Mouse (Mus musculus) lung, postnatal 0 days (tissue): Measurements from ENCODE around the gene Celsr1. TPM values are rescaled to one million over a fixed set of nuclear protein-coding genes. Genes with fewer than 3 reads are reported as not detected.

Experiments used
- ATAC-seq: fragments of 200-750 bp; cut with Nextera tagmentation; 2 replicates; pipeline ENCODE4 v1.8.0; 2017; ENCODE audit warnings: moderate library complexity
- DNase-seq: peaks from one replicate; pipeline ENCODE4 v3.0.0-alpha.2; 2016; ENCODE audit warnings: low spot score
- H3K27ac ChIP-seq: fragments of 300-500 bp; sonication (generic); 2 replicates; pipeline ENCODE4 v1.5.1; 2014; ENCODE audit warnings: antibody characterized with exemption, mild to moderate bottlenecking, low read length, mixed read lengths
- H3K27me3 ChIP-seq: fragments of 300-500 bp; sonication (generic); replicated peaks from 2 replicates; pipeline ENCODE4 v1.6.1; 2014; ENCODE audit warnings: low read length, mixed read lengths; ENCODE audit not compliant: insufficient read depth
- H3K36me3 ChIP-seq: fragments of 300-500 bp; sonication (generic); 2 replicates; pipeline ENCODE4 v1.6.1; 2014; ENCODE audit warnings: low read length, mixed read lengths; ENCODE audit not compliant: insufficient read depth
- H3K4me1 ChIP-seq: fragments of 300-500 bp; sonication (generic); 2 replicates; pipeline ENCODE4 v1.6.1; 2014; ENCODE audit warnings: antibody characterized with exemption, low read depth, low read length, mixed read lengths; ENCODE audit not compliant: insufficient read depth
- H3K4me2 ChIP-seq: fragments of 300-500 bp; sonication (generic); replicated peaks from 2 replicates; pipeline ENCODE4 v1.6.1; 2014; ENCODE audit warnings: low read depth, mild to moderate bottlenecking, low read length, moderate library complexity, mixed read lengths
- H3K4me3 ChIP-seq: fragments of 300-500 bp; sonication (generic); 2 replicates; pipeline ENCODE4 v1.5.1; 2014; ENCODE audit warnings: low read depth, low read length
- H3K9ac ChIP-seq: fragments of 300-500 bp; sonication (generic); replicated peaks from 2 replicates; pipeline ENCODE4 v1.6.1; 2014; ENCODE audit warnings: low read depth, mild to moderate bottlenecking
- H3K9me3 ChIP-seq: fragments of 300-500 bp; sonication (generic); 2 replicates; pipeline ENCODE4 v1.6.1; 2016; ENCODE audit warnings: low read length, mixed read lengths
- CTCF ChIP-seq: IDR thresholded peaks from 2 replicates; pipeline ENCODE4 v1.5.1; 2016; ENCODE audit warnings: antibody characterized with exemption, mild to moderate bottlenecking
- EP300 ChIP-seq: IDR thresholded peaks from 2 replicates; pipeline ENCODE4 v1.6.1; 2016; ENCODE audit warnings: antibody characterized with exemption, mild to moderate bottlenecking, control low read depth
- WGBS: fragments of 180-500 bp; shearing (Covaris S2); extraction: QIAGEN DNeasy Blood & Tissue Kit; methylation state at CpG from one replicate; pipeline ENCODE4 v1.1.7; 2014; 5-methylcytosine and 5-hydroxymethylcytosine counted together
- polyA plus RNA-seq: library from polyadenylated mRNA; unstranded; fragments of >200 nt; fragmentation: Nextera tagmentation; extraction: Ambion mirVana; gene quantifications from 2 replicates; pipeline ENCODE4 v1.2.1, GENCODE M21; 2015

Gene Celsr1
- polyA plus RNA-seq, 1 experiment from 2014 or later = 2.1 TPM

- no peak overlapping the region for H3K4me3 ChIP-seq
- H3K27me3 ChIP-seq = no peaks in the 10 kb centered on the region
- no peaks in the 10 kb centered on the region for H3K36me3 ChIP-seq
- DNase-seq = peak; percentile 39
- H3K27ac ChIP-seq = peak overlapping the region; percentile 66
- no peaks in the 10 kb centered on the region for H3K9me3 ChIP-seq
- no peak for TF ChIP-seq CTCF
- TF ChIP-seq EP300 = no peak
- H3K9ac ChIP-seq = no peak overlapping the region
- peak; percentile 37 for ATAC-seq
- H3K4me1 ChIP-seq = no peaks in the 10 kb centered on the region
- 57% methylated on average over 17 of the region's 17 CpGs for WGBS
- H3K4me2 ChIP-seq = no peak overlapping the region
Measured at GRCm38 (mm10) chr15:85990696-85991443, 42.7 kb downstream of the Celsr1 start.

GRCm38 (mm10) chr15:85987896-85988295, 45.7 kb downstream of the Celsr1 start:
- no peak for ATAC-seq
- WGBS = 49% methylated on average over 5 of the region's 5 CpGs

DNA sequence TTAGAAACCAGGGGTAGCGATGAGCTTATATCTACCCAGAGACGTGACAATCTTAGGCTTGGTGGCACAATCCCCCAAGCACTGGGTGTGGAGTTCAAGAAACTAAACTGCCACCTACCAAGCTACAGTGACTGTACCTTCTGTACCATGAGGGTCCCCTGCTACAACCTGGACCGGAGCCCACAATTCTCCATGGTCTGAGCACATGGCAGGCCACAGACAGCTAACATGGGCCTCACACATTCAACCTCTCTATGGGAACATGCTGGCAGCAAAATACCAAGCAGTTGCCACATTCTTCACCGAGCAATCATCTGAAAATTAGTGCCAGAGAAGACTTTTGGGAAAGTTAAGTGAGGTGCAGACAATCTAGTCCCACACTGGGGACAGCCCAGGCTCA, 47.4 kb downstream of the Celsr1 start:
- Histone ChIP-seq H3K9ac (no peak overlapping the region), H3K27ac (no peak overlapping the region), H3K9me3 (no peaks in the 10 kb centered on the region), H3K4me2 (no peak overlapping the region), H3K36me3 (no peaks in the 10 kb centered on the region), H3K27me3 (no peaks in the 10 kb centered on the region), H3K4me1 (no peaks in the 10 kb centered on the region), H3K4me3 (no peak overlapping the region)
- ATAC-seq (no peak), DNase-seq (no peak)
- TF ChIP-seq EP300 (no peak), CTCF (no peak)
- WGBS = 88% methylated on average over 4 of the region's 4 CpGs

More at GRCm38 (mm10) chr15:85987896-85988295, 45.7 kb downstream of the Celsr1 start:
- Histone ChIP-seq H3K9ac (no peak overlapping the region), H3K36me3 (no peaks in the 10 kb centered on the region), H3K4me1 (no peaks in the 10 kb centered on the region), H3K9me3 (no peaks in the 10 kb centered on the region), H3K27me3 (no peaks in the 10 kb centered on the region), H3K4me2 (no peak overlapping the region), H3K4me3 (no peak overlapping the region), H3K27ac (no peak overlapping the region)
- TF ChIP-seq CTCF (no peak), EP300 (no peak)
- no peak for DNase-seq

DNA sequence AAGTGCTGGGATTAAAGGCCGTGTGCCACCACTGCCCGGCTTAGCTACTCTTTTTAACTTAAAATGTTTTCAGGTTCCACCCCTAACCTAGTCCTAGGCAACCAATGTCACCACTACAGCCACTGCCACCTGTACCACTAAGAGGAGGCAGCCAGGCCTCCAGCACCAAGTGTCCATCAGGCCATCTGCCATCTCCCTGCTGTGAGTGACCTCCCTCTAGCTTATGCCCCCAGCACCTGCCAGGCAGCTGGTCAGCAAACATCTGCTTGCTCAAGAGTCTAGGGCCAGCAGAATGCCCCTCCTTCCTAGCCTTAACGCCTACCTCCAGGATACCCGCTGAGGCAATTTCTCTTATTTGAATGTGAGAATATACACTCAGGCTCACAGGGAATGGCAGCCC, 48.0 kb downstream of the Celsr1 start:
- WGBS = 67% methylated on average over 4 of the region's 4 CpGs
- no peak for TF ChIP-seq CTCF
- no peak for TF ChIP-seq EP300
- DNase-seq (no peak), ATAC-seq (no peak)
- H3K4me2 ChIP-seq = no peak overlapping the region
- no peaks in the 10 kb centered on the region for H3K27me3 ChIP-seq
- no peak overlapping the region for H3K27ac ChIP-seq
- H3K4me3 ChIP-seq = no peak overlapping the region
- no peaks in the 10 kb centered on the region for H3K36me3 ChIP-seq
- no peaks in the 10 kb centered on the region for H3K9me3 ChIP-seq
- no peak overlapping the region for H3K9ac ChIP-seq
- no peaks in the 10 kb centered on the region for H3K4me1 ChIP-seq

- H3K4me2 ChIP-seq = no peak overlapping the region
- H3K27ac ChIP-seq = no peak overlapping the region
- WGBS = 70% methylated on average over 7 of the region's 7 CpGs
- H3K4me3 ChIP-seq = no peak overlapping the region
- H3K4me1 ChIP-seq = no peaks in the 10 kb centered on the region
- H3K9me3 ChIP-seq = no peaks in the 10 kb centered on the region
- DNase-seq = no peak
- H3K36me3 ChIP-seq = no peaks in the 10 kb centered on the region
- H3K27me3 ChIP-seq = no peaks in the 10 kb centered on the region
- ATAC-seq = no peak
- no peak overlapping the region for H3K9ac ChIP-seq
- TF ChIP-seq CTCF (no peak), EP300 (no peak)
Measured at GRCm38 (mm10) chr15:85983131-85983530, 50.4 kb downstream of the Celsr1 start.

GRCm38 (mm10) chr15:85982416-85982775, 51.2 kb downstream of the Celsr1 start:
- no peaks in the 10 kb centered on the region for H3K4me1 ChIP-seq
- ATAC-seq (no peak), DNase-seq (no peak)
- TF ChIP-seq CTCF (no peak), EP300 (no peak)
- no peaks in the 10 kb centered on the region for H3K9me3 ChIP-seq
- no peak overlapping the region for H3K4me2 ChIP-seq
- H3K4me3 ChIP-seq = no peak overlapping the region
- H3K9ac ChIP-seq = no peak overlapping the region
- no peak overlapping the region for H3K27ac ChIP-seq
- no peaks in the 10 kb centered on the region for H3K27me3 ChIP-seq
- no peaks in the 10 kb centered on the region for H3K36me3 ChIP-seq
- 34% methylated on average over 3 of the region's 3 CpGs for WGBS
